Mouse (Mus musculus): ENCODE measurements around the gene Cyfip2. TPM values are rescaled to one million over a fixed set of nuclear protein-coding genes. Genes with fewer than 3 reads are reported as not detected.

Gene Cyfip2
- polyA plus RNA-seq, 1 experiment from 2014 or later, result 13.4 TPM

DNA sequence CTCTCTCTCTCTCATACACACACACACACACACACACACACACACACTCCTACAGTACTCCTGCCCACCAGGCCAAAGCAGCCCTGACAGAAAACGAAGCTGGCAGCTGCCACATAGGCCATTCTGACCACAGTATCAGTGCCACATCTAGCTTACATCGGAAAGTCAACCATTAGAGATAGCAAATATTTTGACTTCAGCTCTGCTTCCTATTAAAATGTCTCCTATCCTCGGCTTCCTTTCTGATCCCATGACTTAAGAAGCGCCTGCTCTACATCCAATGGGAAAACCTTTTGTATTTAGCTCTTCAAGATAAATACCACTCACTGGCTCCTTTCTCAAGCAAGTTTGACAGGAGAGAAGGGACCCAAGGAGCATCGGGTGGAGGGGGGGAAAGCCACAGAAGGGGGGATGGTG lies 2.0 kb downstream of the Cyfip2 start:
- no peak for DNase-seq (ENCODE audit: low spot score)
- Histone ChIP-seq H3K4me2 (ENCODE audit: low read depth, low read length) (peak overlapping the region; percentile 99), H3K36me3 (ENCODE audit: control insufficient read depth, insufficient read depth, low read length) (no peaks in the 10 kb centered on the region)

DNA sequence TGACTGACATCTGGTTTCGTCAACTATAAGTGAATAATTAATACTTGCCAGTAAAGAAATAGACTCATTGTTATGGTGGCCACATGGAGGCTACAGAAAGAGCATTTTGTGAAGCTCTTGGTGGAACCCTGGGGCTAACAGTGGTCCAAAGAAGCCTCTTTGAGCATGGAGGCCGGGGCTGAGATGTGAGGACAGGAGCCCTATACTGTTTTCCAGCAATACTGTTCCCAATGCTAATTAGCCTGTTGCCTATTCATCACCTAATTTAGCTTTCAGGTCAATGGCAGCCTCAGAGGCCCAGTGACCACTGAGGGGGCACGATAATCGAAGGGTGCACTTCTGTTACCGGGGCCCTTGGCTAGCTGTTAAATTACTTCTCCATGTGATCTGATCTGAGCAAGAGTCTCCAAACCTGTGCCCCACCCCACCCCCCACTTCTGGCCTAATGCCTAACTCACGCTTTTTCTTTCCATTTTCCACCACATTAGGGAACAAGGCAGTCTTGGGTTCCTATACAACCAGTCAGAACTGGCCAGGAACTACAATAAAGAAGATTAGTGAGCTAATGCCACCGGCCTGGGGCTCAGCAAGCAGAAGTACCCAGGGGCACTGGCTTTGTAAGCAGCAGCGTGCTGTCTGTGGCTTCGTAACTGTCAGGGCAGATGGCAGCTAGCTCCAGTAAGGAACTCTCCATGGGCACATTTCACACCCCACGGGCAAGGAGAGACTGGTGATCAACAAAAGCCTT lies 2.7 kb downstream of the Cyfip2 start:
- WGBS, result 62% methylated on average over 10 of the region's 10 CpGs
- Histone ChIP-seq H3K4me3 (ENCODE audit: low read depth, low read length) (no peak overlapping the region), H3K27ac (replicated peaks; ENCODE audit: low read depth, low read length) (no peak overlapping the region), H3K4me1 (ENCODE audit: control insufficient read depth, insufficient read depth, low read length) (peaks cover 19% of the 10 kb centered on the region), H3K36me3 (ENCODE audit: control insufficient read depth, insufficient read depth, low read length) (no peaks in the 10 kb centered on the region), H3K27me3 (replicated peaks; ENCODE audit: control insufficient read depth, insufficient read depth, low read length) (peaks cover 11% of the 10 kb centered on the region), H3K9me3 (ENCODE audit: control insufficient read depth, low read length) (no peaks in the 10 kb centered on the region), H3K9ac (ENCODE audit: low read depth, low read length) (0 out of 2 replicates have a peak overlapping the region, but pooled peaks have one; percentile 19), H3K4me2 (ENCODE audit: low read depth, low read length) (peak overlapping the region; percentile 99)
- DNase-seq (ENCODE audit: low spot score) (no peak), ATAC-seq (ENCODE audit: low read depth) (0 out of 2 replicates have a peak, but pooled peaks have one; percentile 27)

More for the DNA sequence above, 2.0 kb downstream of the Cyfip2 start:
- H3K9me3 ChIP-seq (ENCODE audit: control insufficient read depth, low read length), result no peaks in the 10 kb centered on the region
- 0 out of 2 replicates have a peak overlapping the region, but pooled peaks have one; percentile 28 for H3K27ac ChIP-seq (replicated peaks; ENCODE audit: low read depth, low read length)
- peaks cover 11% of the 10 kb centered on the region for H3K27me3 ChIP-seq (replicated peaks; ENCODE audit: control insufficient read depth, insufficient read depth, low read length)
- WGBS, result 57% methylated on average over 5 of the region's 5 CpGs
- 0 out of 2 replicates have a peak overlapping the region, but pooled peaks have one; percentile 19 for H3K9ac ChIP-seq (ENCODE audit: low read depth, low read length)
- peak overlapping the region; percentile 74; the same call in 1 of the 2 replicates for H3K4me3 ChIP-seq (ENCODE audit: low read depth, low read length)
- no peak for ATAC-seq (ENCODE audit: low read depth)
- H3K4me1 ChIP-seq (ENCODE audit: control insufficient read depth, insufficient read depth, low read length), result peaks cover 19% of the 10 kb centered on the region

DNA sequence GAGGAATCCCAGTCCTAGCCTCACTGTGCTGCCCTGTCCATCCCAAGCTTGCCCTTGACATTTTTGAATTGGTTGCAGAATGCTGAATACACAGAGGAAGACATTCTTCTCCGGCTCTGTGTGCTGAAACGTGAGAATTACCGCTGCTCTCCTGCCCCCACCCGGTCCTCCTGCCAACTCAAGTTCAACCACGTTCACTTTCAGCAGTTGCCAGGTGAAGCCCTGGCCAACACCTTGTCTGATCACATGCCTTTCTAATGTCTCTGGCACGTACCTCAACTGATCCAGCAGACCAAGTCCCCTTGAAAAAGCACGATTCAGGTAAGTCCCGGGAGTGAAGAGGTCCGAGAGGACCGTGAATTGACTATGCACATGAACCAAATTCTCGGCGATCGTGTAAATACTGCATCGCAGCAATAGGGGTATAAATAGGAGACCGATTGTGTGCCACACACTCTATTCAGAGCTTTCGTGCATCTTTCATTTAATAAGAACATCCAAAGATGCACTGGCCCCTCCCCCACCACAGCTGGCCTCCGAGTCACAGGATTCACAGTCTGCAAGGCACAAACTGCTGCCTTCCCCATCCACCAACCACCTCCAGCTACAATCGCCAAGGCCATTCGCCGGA lies 3.4 kb downstream of the Cyfip2 start:
- Histone ChIP-seq H3K4me1 (ENCODE audit: control insufficient read depth, insufficient read depth, low read length) (peaks cover 19% of the 10 kb centered on the region), H3K36me3 (ENCODE audit: control insufficient read depth, insufficient read depth, low read length) (no peaks in the 10 kb centered on the region), H3K4me2 (ENCODE audit: low read depth, low read length) (peak overlapping the region; percentile 99), H3K9me3 (ENCODE audit: control insufficient read depth, low read length) (no peaks in the 10 kb centered on the region), H3K27ac (replicated peaks; ENCODE audit: low read depth, low read length) (no peak overlapping the region), H3K27me3 (replicated peaks; ENCODE audit: control insufficient read depth, insufficient read depth, low read length) (peaks cover 11% of the 10 kb centered on the region), H3K9ac (ENCODE audit: low read depth, low read length) (no peak overlapping the region), H3K4me3 (ENCODE audit: low read depth, low read length) (no peak overlapping the region)
- DNase-seq (ENCODE audit: low spot score) (no peak), ATAC-seq (ENCODE audit: low read depth) (no peak)
- whole genome bisulfite sequencing, result 71% methylated on average over 20 of the region's 20 CpGs

DNA sequence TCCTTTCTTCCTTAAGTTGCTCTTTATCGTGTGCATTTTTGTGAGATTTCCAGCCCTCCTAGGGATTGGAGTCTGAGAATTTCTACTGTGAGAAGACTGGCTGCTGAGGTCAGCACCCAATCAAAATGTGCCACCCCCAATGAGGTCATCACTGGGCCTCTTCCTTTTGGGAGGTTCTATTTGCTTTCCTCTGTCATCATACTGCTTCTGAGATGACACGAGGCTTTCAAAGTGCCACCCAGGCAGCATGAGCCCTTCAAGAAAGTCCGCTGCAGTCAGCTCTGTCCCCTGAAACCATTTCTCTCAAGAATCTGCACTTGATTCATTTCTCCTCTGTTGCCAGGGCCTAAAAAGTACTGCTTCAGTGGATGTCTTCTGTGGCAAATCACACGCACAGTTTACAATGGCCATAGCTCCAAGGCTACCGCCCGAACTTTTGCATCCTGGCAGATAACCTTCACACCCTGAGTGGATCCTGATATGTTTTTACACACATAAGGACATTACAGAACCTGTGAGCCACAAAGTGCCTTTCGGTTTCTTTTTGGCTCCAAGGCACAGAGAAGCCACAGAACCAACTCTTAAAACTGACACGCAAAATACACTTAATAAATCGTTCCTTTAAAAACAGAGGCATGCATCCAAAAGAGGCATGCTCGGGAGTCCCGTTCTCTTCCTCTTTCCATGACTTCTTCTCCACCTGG lies 4.2 kb downstream of the Cyfip2 start:
- Histone ChIP-seq H3K36me3 (ENCODE audit: control insufficient read depth, insufficient read depth, low read length) (no peaks in the 10 kb centered on the region), H3K9me3 (ENCODE audit: control insufficient read depth, low read length) (no peaks in the 10 kb centered on the region), H3K27me3 (replicated peaks; ENCODE audit: control insufficient read depth, insufficient read depth, low read length) (peaks cover 11% of the 10 kb centered on the region), H3K9ac (ENCODE audit: low read depth, low read length) (no peak overlapping the region), H3K4me1 (ENCODE audit: control insufficient read depth, insufficient read depth, low read length) (peaks cover 19% of the 10 kb centered on the region), H3K4me3 (ENCODE audit: low read depth, low read length) (no peak overlapping the region), H3K4me2 (ENCODE audit: low read depth, low read length) (0 out of 2 replicates have a peak overlapping the region, but pooled peaks have one; percentile 99), H3K27ac (replicated peaks; ENCODE audit: low read depth, low read length) (no peak overlapping the region)
- ATAC-seq (ENCODE audit: low read depth), result no peak
- no peak for DNase-seq (ENCODE audit: low spot score)
- WGBS, result 90% methylated on average over 11 of the region's 11 CpGs

DNA sequence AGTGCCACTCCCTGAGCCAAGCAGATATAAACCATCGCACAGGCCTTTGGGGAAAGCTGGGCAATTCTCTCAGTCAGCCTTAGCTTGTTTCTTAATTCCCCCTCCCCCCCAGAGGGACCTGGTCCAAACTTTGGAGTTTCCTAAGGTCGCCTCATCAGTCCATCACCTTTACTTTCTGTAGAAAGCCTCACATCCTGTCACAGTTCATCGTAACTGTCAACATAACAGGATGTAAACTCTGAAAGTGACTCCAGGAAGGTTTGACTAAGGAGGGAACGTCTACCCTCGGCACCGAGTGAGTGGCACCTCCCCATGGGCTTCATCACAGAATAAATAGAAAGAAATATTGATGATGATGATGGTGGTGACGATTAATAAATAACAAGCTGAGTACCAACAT lies 4.9 kb downstream of the Cyfip2 start:
- no peak overlapping the region for H3K27ac ChIP-seq (replicated peaks; ENCODE audit: low read depth, low read length)
- ATAC-seq (ENCODE audit: low read depth) (no peak), DNase-seq (ENCODE audit: low spot score) (no peak)
- peaks cover 19% of the 10 kb centered on the region for H3K4me1 ChIP-seq (ENCODE audit: control insufficient read depth, insufficient read depth, low read length)
- WGBS, result 90% methylated on average over 7 of the region's 7 CpGs
- H3K4me2 ChIP-seq (ENCODE audit: low read depth, low read length), result no peak overlapping the region
- no peak overlapping the region for H3K9ac ChIP-seq (ENCODE audit: low read depth, low read length)
- no peaks in the 10 kb centered on the region for H3K36me3 ChIP-seq (ENCODE audit: control insufficient read depth, insufficient read depth, low read length)
- no peak overlapping the region for H3K4me3 ChIP-seq (ENCODE audit: low read depth, low read length)
- peaks cover 11% of the 10 kb centered on the region for H3K27me3 ChIP-seq (replicated peaks; ENCODE audit: control insufficient read depth, insufficient read depth, low read length)
- H3K9me3 ChIP-seq (ENCODE audit: control insufficient read depth, low read length), result no peaks in the 10 kb centered on the region

DNA sequence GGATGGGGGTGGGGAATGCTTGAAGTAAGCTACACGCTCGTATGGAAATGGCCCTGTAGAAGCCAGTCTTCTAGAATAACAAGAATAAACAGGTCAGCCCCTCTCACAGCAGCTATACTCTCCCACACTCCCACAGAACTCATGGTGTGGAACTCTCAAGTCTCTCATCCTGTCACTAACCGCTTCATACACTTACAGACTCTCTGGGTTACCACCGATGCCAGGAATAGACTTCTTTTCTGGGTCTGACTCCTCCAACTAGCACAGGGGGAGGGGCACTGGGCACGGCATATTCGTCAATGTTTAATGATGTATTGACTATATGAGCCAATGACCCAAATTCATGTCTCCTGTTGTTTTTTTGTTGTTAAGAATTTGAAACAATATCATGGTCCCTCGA lies 5.9 kb downstream of the Cyfip2 start:
- no peaks in the 10 kb centered on the region for H3K36me3 ChIP-seq (ENCODE audit: control insufficient read depth, insufficient read depth, low read length)
- H3K4me3 ChIP-seq (ENCODE audit: low read depth, low read length), result no peak overlapping the region
- 91% methylated on average over 7 of the region's 7 CpGs for WGBS
- H3K27ac ChIP-seq (replicated peaks; ENCODE audit: low read depth, low read length), result no peak overlapping the region
- no peak for ATAC-seq (ENCODE audit: low read depth)
- no peak for DNase-seq (ENCODE audit: low spot score)
- no peak overlapping the region for H3K9ac ChIP-seq (ENCODE audit: low read depth, low read length)
- H3K9me3 ChIP-seq (ENCODE audit: control insufficient read depth, low read length), result no peaks in the 10 kb centered on the region
- H3K4me1 ChIP-seq (ENCODE audit: control insufficient read depth, insufficient read depth, low read length), result peaks cover 19% of the 10 kb centered on the region
- no peak overlapping the region for H3K4me2 ChIP-seq (ENCODE audit: low read depth, low read length)
- peaks cover 8% of the 10 kb centered on the region for H3K27me3 ChIP-seq (replicated peaks; ENCODE audit: control insufficient read depth, insufficient read depth, low read length)

DNA sequence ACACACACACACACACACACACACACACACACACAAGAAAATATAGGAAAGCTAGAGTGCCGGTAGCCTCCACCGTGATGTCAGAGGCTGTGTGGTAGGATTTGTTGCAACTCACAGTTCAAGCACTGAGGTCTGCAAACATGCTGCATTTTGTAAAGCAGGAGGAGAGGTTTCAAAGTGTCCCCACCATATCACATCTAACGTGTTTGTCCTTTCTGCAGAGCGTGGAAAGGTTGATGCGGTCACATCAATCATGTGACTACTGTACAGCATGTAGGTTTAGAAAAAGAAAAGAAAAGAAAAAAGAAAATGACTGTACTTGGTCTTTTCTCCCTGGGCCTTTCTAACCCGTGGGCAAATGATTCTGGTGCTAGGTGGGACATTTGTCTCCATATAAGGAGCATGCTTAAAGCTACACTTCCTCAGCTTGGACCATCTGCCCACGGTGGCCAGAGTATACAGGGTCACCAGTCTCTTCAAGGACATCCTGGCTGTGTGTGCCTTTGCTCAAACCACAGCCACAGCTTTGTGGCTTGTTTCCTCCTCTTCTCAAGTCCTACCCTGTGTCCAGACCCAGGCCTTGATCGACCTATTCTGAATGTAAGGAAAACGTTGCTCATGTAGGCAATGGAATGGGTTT lies 6.7 kb downstream of the Cyfip2 start:
- 85% methylated on average over 9 of the region's 9 CpGs for WGBS

More for the DNA sequence above, 6.7 kb downstream of the Cyfip2 start:
- 0 out of 2 replicates have a peak, but pooled peaks cover under 1% of the 10 kb centered on the region for H3K27me3 ChIP-seq (replicated peaks; ENCODE audit: control insufficient read depth, insufficient read depth, low read length)
- H3K4me3 ChIP-seq (ENCODE audit: low read depth, low read length), result no peak overlapping the region
- DNase-seq (ENCODE audit: low spot score), result no peak
- no peak overlapping the region for H3K4me2 ChIP-seq (ENCODE audit: low read depth, low read length)
- H3K9ac ChIP-seq (ENCODE audit: low read depth, low read length), result no peak overlapping the region
- no peak for ATAC-seq (ENCODE audit: low read depth)
- no peaks in the 10 kb centered on the region for H3K36me3 ChIP-seq (ENCODE audit: control insufficient read depth, insufficient read depth, low read length)
- H3K9me3 ChIP-seq (ENCODE audit: control insufficient read depth, low read length), result no peaks in the 10 kb centered on the region
- peaks cover 11% of the 10 kb centered on the region for H3K4me1 ChIP-seq (ENCODE audit: control insufficient read depth, insufficient read depth, low read length)
- H3K27ac ChIP-seq (replicated peaks; ENCODE audit: low read depth, low read length), result no peak overlapping the region
